Mouse (Mus musculus): Measurements from ENCODE around the gene Ndufs4.
"Not testable (repeated sequence)": the region's sequence is repeated elsewhere in the genome, so short reads cannot be mapped to it uniquely, and the experiment has no call there.

The Ndufs4 gene

DNA sequence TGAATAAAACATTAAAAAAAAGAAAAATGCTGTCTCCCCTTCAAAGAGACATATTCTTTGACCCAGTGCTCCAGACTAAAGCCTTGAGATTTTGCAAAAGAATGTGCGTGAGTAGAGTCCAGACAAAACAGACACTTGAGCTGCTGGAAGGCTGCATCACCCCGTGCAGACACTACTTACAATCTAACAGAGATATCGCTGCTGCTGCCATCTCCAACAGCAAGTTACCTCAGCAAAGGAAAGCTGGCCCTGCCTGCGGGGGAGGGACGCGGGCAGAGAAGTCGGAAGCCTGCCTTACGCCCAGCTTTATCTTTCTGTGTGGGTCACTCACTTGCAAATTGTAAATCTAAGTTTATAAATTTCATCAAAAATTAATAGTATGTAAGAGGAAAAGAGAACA, 45.1 kb downstream of the Ndufs4 start:
- DNase-seq (ENCODE audit: low spot score in 2 of 2): no peak

DNA sequence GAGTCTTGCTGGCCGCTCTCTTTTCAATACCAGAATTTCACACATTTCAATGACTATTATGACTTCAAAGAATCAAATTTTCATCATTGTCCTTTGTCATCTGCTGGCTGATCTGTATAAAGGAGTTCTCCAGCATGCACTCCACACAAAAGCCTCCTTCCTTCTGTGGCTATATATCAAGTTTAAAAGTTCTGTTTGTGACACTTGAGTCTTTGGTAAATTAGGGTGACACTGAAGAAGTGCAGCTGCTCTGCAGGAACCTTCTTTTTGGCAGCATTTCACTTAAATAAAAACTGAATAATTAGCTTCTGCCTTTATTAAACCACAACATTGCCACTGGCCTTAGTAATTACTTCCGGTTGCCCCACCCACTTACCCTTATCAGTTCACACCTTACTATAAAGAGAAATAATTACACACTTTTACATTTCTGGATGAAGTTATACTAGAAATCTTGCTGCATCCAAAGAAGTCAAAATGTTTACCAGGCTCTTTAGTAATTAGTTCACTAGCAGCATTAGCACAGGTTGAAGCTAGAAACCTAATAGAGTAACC, 68.1 kb downstream of the Ndufs4 start:
- no peak for DNase-seq (ENCODE audit: low spot score in 2 of 2)

DNA sequence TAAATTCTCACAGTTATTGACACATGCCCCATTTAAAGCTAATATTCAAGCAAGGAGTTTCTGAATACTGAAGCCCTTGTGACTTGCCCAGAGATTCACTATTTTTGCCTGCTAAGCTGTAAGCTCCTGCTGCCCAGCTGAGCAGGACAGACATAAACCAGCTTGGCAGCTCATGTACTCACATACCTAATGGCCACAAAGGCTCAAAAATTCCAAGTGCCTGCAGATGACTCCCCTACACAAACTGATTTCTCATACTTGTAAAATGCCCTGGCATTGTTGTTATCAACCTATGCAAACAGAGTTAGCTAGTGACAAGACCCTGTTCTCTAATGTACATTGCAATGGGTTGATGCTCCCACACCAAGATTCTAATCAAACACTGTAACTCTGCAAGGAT, 68.9 kb downstream of the Ndufs4 start:
- DNase-seq (ENCODE audit: low spot score in 2 of 2): no peak

DNA sequence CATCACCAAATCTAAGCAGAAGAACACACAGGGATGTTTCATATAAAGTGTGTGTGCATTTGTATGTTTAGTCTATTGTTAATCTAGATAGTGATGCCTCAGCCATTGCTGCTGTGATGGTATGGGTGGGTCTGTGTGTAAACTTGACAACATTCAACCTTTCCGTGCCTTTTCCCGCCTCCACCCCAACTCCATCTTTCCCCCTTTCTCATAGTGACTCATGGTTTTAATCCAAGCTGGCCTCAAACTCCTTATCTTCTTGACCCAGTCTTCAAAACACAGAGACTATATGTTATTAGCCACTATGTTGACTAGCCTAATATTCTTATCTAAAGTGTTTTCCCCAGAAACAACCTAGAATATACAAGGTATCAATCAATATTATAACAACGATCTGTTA, 72.7 kb downstream of the Ndufs4 start:
- no peak for DNase-seq (ENCODE audit: low spot score in 2 of 2)

DNA sequence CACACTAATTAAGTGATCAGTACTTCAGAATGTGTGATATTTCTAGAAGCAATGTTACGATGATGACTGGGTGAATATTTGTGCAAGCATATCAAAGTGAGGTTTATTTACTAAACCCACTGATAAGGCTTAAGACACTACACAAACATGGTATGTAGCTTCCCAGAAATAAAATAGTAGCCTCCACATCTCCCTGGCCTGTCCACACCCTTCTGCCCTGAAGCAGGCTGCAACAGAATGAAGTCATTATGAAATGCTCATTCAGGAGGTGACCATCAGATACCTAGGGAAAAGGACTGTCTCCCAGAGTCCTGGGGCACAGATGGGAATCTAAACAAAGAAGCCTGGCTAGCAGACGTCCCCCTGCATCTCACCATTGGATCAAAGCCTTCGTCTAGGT, 73.1 kb downstream of the Ndufs4 start:
- no peak for DNase-seq (ENCODE audit: low spot score in 2 of 2)

DNA sequence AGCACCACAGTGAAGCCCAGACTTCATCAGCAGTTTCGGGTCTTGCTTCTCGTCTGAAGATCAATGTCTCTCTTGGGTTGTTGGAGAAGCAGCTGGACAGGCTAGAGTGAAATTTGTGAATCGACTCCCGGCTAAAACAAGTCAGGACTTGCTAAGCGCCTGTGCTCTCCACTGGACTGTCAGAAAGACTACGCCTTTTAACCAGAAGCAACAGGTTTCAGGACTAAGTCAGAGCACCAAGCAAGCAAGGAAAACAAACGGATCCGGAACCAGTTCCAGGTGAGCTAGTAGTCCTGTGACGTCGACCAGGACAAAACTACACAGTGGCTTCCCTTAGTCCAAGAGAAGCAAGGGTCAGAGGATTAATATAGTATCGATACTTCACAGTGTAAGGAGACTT, 77.5 kb downstream of the Ndufs4 start:
- no peak for DNase-seq (ENCODE audit: low spot score in 2 of 2)

DNA sequence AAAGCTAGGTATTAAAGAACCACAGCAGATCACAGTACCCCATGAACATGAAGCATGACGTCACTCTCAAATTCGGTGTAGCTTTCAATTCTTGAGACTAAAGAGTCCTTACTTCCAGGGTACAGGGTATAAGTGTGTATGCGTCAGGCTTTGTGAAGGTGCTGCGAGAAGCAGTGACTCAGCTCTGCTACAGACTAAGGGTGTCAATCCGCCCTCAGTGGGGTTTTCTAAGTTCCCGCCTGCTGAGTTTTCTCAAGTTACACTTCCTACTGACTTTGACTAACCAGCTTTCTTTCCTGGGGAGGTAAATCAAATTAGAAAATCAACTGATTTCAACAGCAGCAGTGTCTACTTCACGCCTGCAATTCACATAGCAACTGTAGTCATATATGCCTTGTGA, 83.4 kb downstream of the Ndufs4 start:
- no peak for DNase-seq (ENCODE audit: low spot score in 2 of 2)

DNA sequence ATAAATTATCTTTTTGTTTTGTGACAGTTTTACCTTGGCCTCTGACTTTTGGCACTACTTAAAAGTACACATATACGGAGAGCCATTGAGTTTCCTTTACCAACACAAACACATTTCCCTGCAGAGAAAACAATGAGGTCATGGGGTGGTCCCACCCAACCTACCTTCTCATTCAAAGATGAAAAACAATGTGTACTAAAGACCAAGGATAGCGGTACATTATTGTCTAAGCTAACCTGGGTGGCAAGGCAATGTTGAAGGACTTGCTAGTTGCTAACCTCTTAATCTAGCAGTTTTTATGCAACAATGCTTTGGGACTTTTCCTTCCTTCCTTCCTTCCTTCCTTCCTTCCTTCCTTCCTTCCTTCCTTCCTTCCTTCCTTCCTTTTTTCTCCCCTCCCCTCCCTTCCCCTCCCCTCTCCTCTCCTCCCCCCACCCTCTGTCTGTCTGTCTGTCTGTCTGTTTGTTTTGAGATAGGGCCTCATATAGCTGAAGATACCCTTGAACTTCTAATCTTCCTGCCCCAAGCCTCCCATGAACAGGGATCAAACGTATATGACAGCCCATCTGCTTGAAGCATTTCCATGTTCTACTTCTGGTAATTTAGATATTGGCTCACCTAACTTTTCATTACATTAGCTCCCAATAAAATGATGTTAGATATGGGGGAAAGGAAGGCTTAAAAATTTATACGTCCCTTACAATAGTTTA, 84.4 kb downstream of the Ndufs4 start:
- DNase-seq (ENCODE audit: low spot score in 2 of 2): no peak

DNA sequence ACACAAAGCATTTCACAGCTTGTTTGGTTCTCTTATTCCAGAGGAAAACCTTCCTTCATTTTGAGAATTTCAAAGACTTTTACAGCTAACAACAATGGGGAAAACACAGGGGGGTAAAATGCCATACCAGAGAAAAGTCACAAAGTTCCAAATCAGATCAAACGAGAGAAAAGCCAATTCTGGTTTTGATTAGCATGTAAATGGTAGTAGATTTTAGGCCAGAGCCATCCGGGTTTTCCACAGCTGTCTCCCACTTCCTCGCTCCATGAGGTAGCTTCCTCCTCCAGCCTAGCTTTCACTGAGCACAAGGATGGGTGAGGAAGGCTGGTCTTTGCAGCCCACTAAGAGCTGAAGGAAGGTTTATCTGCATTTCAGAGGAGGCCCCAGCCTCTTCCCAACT, 90.3 kb downstream of the Ndufs4 start:
- no peak for DNase-seq (ENCODE audit: low spot score in 2 of 2)

DNA sequence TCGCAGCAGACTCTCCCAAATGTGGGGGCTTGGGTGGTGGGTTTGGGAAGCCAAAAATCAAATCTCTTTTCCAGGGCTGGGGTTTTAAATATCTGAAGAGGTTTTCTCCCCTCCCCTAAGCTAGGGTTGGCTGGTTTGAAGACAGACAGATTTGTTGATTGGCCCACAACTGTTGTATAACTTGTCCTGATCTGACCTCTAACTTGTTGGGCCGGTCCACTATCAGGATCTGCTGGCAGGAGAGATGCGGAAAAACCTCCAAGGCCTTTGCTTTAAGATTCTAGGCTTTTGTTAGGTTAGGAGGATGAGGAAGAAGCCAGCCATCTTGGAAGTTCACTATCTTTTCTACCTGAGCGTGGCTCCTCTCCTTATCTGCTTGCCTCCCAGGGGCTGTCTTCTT, 91.5 kb downstream of the Ndufs4 start:
- DNase-seq (ENCODE audit: low spot score in 2 of 2): no peak

DNA sequence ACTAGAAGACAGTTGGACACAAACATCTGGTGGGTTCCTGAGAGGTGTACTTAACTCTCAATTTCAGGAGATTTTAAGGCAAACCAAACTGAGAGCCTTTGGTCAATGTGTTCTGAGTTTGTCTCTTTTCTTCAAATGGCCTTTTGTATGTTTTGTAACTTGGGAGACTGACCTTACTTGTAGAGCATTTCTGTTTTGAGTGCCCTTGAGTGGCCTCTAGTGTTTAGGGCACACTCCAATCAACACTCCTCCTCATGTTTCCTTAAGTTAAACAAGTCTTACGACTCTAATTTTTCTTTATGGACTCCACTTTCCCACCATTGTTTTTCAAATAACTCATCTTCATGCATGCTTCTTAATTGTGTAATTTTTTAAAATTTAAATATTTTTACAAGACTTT, 98.6 kb downstream of the Ndufs4 start:
- DNase-seq (ENCODE audit: low spot score in 2 of 2): no peak

DNA sequence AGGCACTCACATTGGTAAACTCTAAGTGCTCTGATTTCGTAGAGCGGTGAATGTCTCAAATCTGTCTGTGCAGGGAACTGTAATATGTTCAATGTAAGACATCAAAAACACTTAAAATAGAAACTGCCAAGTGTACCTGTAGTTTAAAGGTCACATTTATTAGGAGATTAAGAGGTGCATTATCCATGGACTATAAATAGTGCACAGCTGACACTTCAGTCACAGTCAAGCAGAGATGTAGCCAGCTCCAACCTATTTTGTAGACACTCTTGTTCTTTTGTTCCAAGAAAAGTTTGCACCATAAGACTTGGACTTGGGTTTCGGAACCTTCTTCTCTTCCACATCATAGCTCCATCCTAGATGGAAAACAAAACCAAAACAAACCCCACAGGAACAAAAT, 99.5 kb downstream of the Ndufs4 start:
- no peak for DNase-seq (ENCODE audit: low spot score in 2 of 2)

DNA sequence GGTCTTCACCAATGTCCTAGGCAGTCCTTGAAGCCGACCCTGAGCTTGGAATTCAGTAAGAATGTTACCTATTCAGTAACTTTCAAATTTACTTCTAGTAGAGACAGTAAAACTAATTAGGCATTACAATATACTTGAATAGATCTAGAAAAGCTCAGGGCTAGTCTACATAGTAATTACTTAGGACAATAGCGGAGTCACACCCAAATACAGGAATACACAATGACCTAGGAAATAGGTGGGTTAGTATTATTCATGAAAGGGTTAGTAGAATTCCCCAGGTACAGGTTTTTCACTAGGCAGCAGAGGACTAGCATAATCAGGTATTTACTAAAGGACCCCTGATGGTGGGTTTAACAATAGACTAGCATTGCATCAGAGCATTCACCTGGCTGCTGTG, 109.4 kb downstream of the Ndufs4 start:
- DNase-seq (ENCODE audit: low spot score in 2 of 2): not testable (repeated sequence)

DNA sequence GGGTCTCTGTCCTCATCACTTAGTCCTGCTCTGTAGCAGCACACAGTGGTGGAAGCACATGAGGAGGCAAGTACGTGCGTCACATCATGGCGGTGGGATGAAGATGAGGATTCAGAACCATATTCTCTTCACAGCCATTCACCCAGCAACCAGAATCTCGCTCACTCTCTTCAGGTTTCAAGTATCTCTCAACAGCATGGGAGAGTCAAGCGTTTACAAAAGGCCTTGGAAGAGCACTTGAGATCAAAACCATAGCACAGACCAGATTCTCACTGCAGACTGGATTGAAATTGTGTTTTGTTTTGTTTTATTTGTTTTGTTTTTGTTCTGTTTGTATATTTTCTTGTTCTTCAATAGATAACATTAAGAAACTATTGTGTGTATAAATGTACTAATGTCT, 110.8 kb downstream of the Ndufs4 start:
- no peak for DNase-seq (ENCODE audit: low spot score in 2 of 2)

DNA sequence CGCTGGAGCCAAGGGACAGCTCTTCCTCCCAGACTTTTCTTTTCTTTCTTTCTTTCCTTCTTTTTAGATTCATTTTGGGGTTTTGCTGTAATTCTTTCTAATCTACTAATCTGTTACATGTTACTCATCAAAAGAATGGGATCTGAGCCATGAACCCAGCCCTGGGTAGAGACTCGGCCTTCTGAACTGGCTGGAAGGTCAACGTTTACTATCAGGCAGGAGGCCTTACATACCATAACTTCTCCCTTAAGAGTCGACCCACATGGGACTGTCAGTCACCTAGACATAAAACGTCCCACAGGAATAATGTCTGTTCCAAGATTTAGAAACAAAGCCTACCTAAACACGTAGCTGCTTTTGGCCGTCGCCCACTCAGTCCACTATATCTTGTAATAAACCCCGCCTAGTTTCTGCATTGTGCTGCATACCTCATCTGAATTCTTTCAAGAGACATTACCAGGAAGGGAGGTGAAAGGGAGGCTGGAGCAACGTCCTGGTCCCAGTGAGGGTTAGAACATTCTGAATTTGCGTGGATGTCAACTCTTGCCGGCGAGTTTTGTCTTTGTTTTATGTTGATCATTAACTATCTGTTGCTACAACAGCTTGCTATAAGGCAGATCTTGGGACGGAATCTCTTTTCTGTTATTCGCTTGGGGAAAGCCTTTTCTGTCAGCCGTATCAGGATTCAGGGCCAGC, 116.5 kb downstream of the Ndufs4 start:
- DNase-seq (ENCODE audit: low spot score in 2 of 2): no peak

DNA sequence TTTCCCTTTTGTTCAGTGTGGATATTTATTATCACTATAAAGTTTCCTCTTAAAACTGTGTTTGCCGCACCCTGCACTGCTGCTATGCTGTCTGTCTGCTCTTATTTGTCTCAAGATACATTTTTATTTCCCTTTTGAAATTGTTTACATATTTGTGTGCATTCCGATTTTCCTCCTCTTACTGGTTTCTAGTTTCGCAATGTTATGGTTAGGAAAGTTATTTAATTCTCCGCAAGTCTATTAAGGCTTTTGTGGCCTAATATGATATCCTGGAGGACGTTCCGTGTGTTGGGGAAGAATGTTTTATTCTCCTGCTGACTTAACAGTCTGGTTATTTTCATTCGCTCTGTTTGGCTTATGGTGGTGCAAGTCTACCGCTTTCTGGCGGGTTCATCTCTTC, 120.3 kb downstream of the Ndufs4 start:
- no peak for DNase-seq (ENCODE audit: low spot score in 2 of 2)

DNA sequence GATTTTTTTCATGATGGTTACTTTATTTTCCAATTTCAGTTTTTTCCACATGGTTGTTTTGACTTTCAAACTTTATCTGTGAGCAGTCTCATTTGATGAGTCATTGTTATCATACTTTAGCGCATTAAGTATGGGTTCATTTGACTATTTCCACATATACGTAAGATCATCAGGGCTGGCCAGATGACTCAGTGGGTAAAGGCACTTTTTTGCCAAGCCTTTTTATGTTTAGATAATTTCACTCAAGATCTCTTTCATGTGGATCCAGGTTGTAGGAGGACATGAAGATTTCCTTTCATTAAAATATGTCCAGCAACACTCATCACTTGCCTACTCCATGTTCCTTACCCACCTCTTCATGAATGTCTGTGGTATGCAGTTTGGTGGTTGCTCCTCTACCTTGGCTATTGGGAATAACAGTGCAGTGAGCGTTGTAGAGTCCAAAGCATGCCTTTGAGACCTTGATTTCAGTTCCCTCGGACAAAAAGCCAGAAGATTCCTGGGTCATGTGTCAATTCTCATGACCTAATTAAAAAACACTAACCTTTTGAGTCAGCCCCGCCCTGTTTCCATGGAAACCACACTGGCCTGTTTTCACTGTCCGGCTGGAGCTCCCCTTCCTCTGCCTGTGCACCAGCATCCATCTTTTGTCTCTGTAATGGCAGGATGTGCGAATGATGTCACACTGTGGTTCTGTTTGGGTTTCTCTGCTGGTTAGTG, 127.4 kb downstream of the Ndufs4 start:
- no peak for DNase-seq (ENCODE audit: low spot score in 2 of 2)

DNA sequence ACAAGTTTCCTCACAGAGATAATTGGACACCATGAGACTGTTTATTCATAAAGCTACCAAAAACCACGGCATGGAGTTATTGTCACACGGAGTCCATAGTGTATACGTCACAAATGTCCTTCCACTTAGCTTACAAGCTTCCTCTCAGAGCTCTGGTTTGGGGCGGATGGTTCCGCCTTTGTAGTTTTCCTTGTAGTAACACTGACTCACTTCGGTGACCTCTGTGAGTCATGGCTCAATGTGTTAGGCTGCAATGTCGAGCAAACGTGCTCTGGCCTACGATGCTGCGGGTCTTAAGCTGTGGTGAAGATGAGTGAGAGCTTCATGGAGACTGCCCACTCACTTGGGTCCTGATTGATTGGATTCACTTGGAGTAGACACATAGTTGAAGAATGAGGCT, 133.4 kb downstream of the Ndufs4 start:
- no peak for DNase-seq (ENCODE audit: low spot score in 2 of 2)

Data from frontal cortex, postnatal 25 days (tissue).